Mouse (Mus musculus) embryo, embryonic 11.5 days (tissue): Measurements from ENCODE around the gene Ttf1.

Experiments used
- DNase-seq: peaks from one replicate; pipeline ENCODE4 v3.0.0-alpha.2; 2012; ENCODE audit warnings: low read depth, low spot score

Gene Ttf1

DNA sequence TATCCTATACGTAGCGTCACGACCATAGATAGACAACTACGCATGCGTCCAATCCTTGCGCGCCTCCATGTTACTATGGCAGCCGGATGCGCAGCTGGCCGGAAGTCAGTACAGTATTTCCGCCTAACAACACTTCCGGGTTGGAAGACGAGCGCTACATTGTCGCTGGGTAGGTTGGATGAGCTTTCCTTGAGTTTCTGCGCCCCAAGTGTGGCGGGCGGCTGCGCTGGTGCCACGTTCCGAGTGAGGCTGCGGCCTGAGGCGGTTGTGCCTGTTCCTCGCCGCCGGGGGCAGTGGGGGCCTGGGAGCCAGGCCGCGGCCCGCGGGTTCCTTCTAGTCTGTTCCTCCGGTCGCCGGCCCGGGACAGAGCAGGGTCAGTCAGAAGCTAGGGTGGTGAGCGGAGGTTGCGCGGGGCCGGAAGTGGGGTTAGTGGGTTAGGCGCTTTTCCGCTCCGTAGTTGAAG, at the start of gene Ttf1:
Ttf1 (plus strand) TSS at position 128 of the 463 bp plus-strand sequence.
- DNase-seq, result peak; percentile 88

DNA sequence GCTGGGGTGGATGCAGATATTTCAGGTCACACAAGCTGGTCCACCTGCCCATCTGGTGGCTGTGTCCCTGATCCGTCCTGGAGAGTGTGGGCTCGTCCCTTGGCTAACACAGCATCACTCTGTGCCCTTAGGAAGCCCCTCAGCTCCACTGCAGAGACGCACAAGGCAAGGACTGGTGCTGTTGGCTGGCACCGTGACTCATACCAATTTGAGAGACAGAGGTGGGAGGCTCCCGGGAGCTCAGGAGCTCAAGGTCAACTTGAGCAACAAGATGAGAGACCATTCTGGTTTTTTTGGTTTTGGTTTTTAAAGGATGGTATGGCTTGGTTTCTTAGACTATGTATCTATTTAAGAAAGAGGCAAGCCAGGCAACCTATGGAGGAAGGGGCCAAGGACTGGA, 47.5 kb upstream of the Ttf1 start:
- DNase-seq, result no peak

DNA sequence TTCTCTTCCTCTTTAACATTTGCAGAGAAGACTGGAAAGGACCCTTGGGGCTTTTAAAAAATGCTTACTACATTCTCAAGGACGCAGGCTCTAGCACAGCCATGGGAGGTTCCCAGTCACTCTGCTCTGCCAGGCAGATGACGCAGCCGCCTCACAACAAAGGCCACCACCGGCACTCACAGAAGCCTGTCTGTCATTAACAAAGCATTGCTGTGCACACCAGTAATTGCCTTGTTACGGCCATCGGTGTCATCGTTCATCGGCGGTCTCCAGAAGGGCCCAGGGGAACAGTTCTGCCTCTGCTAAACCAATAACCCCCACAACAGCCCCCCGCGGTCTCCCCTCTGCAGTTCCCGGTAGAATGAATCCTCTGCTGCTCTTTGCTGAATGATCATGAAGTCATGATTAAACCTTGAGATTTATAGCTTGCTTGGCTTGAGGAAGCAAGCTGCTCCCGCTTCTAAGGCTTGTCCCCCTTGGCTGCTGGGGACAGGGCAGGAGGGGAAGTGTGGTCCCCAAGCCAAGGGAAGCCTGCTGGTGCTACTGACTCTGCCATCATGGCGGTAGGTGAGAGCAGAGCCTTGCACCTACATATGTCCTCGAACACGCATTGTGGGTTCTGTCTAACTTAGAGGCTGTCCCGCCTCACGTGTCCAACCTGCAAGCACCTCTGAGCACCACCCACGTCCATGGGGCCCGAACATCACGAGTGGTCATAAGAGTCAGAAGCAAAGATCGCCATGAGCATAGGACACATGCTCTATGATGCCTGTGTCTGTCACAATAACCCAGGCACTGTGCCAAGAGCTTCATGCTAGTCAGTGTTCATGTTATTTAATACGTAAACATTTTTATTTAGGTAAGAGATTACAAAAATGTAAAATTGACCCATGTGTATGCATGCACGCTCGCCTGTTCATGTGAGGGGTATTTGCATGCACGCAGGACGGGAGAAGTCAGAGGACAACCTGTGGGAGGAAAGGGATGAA, 43.2 kb upstream of the Ttf1 start:
- DNase-seq, result peak; percentile 27

DNA sequence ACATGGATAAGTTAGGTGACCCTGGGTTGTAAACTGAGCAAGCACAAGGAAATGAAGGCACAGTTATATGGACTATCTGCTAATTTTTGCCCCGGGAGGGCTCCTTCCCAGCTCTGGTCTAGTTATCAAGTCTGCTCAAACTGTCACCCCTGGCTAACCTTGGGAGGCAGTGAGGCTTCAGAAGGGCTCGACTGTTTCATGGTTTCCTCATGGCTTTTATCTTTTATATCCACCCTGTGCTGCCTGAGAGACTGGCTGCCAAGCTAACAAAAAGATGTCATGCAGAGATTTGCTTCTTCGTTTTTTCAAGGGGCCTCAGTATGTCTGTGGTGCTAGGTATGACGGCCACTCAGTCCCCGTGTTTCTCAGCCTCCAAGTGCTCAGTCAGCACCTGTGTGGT, 41.4 kb upstream of the Ttf1 start:
- no peak for DNase-seq

DNA sequence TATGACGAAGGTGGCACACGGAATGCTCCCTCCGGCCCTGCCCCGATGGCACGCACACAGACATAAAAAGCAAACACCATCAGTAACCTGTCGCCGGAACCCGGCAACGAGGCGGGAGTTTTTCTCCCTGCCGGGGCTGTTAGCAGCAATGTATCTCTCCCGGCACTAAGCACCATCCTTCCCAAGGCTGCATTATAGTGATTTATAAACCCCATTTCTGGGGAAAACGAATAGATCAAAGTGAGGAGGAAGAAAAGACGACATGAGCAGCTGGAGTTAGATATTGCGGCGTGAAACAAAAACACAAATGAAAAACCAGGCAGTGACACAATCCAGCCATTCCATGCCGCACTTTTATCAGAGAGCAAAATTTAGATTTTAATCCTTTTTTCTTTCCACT, 39.0 kb upstream of the Ttf1 start:
- no peak for DNase-seq

DNA sequence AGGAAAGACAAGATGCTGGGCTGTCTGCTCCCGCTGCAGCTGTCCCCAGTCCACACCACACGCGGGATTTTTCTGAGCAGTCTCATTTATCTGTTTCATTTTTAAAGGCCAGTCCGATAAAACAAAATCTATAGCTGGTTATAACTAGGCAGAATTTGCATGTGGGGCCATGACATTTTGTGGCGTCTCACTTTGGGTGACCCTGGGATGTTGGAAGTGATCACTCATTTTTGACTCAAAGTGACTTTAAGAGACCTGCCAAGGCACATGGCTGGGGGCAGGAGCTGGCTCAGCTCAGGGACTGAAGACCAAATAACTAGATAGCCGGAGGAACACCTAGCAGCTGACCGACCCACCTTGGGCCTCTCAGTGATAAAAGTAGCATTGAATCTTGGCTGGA, 37.1 kb upstream of the Ttf1 start:
- no peak for DNase-seq

DNA sequence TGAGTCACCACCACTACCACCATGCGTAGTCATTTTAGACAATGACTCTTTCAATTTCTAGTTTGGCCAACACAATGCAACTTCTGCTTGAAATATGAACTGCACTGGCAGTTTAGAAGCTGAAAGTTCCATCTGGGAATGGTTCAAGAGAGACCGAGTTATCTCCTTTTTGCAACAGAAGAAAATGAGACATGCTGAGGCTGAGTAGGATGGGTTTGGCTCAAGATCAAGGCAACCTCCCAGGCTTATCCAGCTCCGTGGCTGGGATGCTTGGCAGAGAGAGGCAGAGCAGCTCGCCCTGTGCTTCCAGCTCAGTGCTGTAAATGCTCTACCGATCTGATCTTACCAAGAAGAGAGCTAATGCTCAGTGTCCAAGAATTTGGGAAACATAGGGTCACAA, 34.8 kb upstream of the Ttf1 start:
- no peak for DNase-seq

DNA sequence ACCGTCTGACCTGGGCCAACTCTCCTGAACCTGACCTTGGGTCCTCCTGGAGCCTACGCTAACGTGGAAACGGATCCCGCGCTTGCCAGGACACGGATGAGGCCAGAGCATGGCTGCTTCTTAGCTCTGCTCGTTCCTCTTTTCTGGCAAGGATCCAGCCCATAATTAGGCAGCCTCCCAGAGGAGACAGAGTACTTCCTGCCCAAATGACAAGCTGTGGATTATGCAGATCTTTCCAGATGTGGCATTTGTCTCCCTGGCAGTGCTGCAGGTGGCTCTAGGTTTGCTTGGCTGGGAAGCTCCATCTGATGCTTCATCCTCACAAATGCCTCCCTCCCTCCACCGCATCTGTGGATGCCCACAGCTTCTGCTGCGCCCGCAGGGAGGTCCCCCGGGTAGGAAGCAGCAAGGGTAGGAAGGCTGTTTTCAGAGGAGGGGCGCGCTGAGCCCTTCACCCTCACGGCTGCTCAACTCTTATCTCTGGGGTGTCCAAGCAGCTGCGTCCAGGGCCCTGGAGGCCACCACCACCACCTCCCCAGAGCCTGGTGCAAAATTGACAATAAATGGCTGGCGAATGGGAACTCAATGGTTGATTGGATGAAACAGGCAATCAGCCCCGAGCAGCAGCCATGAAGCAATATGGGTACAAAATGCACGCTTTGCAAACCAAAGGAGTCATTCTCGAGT, 29.9 kb upstream of the Ttf1 start:
- DNase-seq, result no peak

DNA sequence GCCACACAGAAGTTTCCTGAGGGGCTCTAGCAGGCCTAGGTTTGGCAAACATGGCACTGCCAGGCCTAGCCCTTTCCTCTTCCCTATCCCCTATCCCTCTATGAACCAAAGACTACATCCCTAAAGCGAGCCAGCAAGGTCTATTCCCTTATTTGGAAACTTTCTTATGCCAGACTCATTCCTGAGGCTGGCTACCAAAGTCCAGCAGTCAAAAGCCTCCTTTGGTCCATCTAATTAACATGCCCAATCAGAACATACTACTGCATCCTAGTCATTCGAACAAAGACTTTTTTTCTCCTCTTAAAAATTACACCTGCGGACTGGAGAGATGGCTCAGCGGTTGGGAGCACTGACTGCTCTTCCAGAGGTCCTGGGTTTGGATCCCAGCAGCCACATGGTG, 28.1 kb upstream of the Ttf1 start:
- DNase-seq, result no peak

DNA sequence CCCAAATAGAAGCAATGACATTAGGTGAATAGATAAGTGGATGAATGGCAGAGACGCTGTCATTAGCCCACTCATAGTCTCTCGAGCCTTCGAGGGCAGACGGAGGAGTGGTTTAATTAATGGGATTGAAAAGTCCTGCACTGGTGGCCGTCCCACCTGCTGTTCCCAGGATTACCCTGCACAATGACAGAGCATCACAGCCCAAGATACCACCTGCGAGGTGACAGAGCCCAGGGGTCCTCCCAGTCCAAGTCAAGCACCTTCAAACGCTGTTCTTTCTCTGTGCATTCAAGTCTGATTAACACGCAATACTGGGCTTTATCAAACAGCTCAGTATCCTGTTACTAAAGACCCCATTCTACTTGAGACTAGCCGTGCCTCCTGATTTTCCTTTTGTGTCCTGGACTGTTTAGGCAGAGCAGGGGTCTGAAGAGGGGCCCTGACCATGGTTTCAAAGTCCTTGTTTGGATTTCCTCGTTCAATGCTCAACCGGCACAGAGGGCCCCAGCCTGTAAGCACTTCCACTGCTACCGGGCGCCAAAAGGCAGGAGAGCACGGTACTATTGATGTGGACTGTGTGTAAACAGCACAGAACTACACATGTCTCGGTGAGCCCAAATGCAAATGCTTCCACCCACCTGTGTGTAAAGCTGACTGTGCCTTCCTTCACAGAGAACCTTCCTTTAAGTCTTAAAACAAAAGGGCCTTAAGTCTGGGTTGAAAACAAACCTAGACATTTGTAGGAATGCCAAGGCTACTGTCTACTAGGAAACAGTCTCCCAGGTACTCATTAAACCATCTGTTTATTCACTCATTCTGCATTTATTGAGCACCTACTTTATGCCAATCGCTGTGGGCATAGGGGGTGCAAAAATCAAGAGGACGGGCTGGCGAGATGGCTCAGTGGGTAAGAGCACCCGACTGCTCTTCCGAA, 25.3 kb upstream of the Ttf1 start:
- no peak for DNase-seq

DNA sequence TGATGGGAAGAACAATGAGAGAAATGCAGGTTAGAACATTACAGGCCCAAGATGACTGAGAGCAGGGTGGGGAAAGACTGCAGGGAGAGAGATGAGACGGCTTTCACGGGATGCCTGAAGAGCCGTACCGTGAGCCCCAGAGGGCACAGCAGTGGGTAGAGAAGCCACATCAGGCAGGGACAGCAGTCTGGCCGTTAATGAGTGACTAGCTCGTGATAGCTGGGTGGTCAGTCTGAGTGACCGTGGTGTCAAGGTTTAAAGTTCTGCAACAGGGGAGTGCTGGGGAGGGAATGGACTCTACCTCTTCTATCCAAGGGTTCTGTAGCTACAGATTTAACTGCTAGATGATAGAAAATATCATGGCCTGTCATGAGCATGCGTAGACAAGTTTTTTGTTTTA, 24.4 kb upstream of the Ttf1 start:
- no peak for DNase-seq

DNA sequence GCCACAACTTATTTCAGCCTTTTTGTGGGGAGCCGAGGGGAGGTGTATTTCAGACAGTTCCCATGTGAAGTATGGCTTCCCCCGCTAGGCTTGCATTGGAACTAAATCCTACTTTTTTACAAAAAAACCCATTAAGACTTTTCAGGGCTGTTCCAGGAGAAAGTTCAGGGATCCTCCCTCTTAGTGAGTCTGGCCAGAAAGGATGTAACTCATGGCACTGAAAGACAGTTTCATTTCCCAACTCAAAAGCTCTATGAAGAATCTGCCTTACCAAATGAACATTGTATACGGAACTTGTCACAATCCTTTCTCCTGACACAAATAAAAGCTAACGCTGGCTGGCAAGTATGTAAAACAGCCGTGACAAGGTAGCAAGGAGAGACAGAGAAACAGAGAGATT, 20.3 kb upstream of the Ttf1 start:
- no peak for DNase-seq

DNA sequence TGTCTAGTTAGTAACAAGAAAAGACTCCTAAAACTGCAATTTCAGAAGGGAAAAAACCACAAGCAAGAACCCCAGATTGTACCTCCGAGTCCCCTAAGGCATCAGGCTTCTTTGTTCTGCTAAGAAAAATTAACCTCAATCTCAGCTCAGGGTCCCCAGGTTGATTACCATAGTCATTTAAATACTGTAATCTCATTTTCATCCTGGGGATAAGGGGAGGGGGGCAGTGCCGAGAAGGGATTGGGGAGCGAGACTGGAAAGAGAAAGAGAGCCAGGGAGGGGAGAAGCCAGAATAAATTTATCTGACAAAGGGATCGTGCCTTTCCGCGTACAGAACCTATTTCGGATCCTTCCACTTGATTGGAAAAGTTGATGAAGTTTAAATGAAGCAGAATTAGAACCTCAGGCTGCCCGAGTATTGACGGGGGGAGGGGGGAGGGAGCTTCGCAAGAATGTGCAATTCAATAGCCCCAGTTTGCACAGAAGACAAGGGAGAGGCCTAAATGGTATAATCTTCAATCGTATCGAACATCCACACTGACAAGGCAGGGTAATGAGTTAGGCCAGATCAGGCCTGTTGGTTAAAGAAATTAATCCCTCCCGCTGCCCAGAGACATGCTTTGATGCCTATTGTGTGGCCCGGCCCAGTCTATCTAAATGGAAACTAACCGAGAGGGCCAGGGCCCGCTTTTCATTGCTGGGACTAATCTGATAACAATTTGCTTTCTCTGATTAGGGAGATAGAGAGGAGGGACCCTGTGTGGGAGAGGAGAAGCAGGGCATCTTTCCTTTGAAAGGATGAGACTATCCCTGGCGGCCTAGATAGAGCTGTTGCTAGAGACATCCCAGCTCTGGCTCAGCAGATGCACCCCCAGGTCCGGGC, 19.2 kb upstream of the Ttf1 start:
- DNase-seq, result no peak

DNA sequence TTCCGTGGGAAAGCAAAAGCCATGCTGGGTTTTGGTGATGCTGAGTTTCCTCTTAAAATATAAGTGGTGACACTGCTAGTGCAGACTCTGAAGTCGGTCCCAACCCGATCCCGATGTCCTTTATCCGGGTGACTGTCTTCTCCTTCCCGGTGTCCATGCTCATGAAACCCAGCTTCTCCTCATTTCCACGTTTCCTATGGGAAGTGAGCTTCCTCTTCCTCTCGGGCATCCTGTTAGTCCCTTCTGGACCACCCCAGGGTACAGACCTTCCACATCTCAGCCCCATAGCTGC, 18.6 kb upstream of the Ttf1 start:
- no peak for DNase-seq

DNA sequence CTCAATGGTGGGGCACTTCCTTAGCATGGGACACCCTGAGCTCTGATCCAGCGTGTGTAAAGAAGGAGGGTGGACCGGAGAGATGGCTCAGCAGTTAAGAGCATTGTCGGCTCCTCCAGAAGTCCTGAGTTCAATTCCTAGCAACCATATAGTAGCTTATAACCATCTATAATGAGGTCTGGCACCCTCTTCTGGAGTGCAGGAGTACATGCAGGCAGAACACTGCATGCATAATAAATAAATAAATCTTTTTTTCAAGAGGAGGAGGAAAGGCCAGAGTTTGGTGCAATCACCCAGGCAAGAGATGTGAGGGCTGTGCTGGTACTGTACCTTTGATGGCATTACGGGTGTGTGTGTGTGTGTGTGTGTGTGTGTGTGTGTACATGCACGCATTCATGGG, 17.9 kb upstream of the Ttf1 start:
- no peak for DNase-seq

DNA sequence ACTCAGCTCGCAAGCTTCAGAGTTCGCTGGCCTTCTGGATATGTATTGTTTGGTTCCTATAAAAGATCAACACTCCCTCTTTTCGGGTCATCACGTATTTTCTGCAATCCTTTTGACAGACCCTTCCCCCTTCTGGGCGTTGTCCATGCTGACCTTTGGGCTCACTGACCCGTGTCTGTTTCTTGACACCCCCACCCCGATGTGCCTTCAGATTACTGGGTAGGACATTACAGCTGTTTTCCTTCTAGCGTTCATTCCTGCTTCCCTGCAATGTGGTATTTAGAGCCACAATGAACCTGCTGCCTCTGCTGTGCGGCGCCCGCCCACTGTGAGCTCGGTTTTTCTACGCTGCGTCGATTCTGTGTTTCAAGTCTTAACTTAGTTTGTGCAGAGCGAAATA, 13.9 kb upstream of the Ttf1 start:
- DNase-seq, result no peak

DNA sequence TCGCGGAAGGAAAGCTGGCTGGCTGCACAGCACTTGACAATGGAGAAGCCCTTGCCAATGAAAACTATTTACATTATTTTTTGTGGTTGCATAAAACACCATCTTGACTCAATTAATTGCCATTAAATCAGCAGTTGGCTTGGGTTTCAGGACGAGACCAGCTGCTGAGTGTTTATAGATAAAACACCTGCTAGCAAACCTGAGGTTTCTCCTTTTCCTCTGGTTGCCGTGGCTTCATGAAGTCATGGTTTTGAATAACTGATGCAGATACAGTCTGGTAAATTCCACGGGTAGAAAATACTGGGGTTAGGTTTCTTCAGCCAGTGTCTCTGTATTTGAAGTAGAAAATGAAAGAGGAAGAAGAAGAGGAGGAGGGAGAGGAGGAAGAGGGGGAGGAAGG, 8.1 kb upstream of the Ttf1 start:
- no peak for DNase-seq

DNA sequence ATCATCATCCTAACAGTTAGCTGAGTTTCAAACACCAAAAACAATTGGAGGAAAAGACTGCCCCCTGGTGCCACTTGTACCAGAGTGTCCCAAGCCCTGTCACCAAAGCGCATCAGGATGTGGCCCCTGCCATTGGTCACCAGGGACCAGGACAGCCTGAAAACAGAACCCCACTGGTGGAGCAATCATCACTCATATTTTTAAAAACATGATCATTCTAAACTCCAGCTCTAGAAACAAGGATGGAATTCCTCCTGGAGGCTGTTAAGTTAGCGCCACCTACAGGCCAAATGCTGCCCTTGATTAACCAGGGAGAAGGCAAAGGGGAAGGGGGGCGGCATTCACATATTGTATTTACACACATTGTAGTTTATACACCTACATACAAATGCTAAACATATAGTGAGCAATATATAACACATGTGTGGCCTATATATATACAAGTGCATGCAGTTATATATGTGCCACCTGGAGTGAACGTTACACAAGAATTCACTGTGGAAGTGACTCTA, 7.1 kb upstream of the Ttf1 start:
- DNase-seq, result peak; percentile 54

DNA sequence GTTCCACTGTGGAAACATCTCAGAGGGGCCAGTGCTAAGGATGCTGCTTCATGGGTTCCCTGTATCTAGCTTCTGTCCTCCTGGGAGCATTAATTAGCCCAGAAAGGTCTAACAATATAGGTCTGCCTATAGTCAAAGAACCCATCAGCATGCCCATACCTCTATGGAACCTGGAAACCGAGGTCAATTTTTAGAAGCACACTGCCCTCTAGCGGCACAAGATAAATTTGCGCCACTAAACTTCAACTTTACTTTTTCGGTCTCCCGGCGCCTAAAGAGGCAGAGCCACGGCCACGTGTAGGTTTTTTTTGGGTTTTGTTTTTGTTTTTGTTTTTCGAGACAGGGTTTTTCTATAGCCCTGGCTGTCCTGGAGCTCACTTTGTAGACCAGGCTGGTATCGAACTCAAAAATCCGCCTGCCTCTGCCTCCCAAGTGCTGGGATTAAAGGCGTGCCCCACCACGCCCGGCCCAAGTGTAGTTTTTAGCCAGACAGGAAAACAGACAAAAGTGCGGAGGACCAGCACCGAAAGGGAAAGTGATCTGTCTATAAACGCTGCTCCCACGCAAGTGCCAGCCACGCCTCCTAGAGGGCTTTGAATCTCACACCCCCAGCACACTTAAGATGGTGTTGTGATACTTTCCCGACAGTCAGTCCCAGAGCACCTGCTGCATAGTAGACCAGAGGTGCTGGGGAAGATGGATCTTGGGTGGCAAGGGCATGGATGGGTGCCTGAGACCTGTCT, 6.1 kb upstream of the Ttf1 start:
- DNase-seq, result peak; percentile 63

DNA sequence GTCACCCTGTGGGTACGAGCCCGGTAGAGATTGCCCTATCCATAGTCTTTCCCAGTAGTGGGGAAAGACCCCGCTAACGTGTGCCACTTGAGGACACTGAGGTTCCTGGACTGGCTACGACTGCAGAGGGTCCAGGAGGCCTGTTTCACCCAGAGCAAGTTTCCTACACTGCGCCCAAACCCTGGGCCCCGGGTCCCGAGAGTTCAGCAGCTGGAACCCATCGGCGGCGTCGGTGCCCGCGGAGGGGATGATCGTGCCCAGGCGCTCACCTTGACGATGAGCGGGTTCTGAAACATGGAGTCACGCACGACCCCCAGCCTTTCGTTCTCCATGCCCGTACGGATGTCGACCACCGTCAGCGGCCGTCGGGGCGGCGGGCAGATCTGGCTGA, 5.5 kb upstream of the Ttf1 start:
- DNase-seq, result no peak
